Mouse (Mus musculus): ENCODE results near the gene Ldlrap1. TPM values are rescaled to one million over a fixed set of nuclear protein-coding genes. Genes with fewer than 3 reads are reported as not detected.

Gene Ldlrap1
- polyA plus RNA-seq (2015; fragmentation: Illumina TruSeq; extraction: RNeasy Lipid Tissue Mini Kit (QIAGEN cat#74804); ENCODE audit: insufficient read depth, low replicate concordance), result 12.5 TPM

GRCm38 (mm10) chr4:134767426-134768225, at the start of gene Ldlrap1:
Ldlrap1 (minus strand) TSS chr4:134768024.

GRCm38 (mm10) chr4:134703835-134704546, 63.8 kb downstream of the Ldlrap1 start, which contains the start of gene Man1c1:
Man1c1 (minus strand) TSS chr4:134704290.

Other genes starting within 250 kb of the Ldlrap1 start
- 54.0 TPM for gene Mtfr1l, start 232.6 kb downstream of the Ldlrap1 start, polyA plus RNA-seq (2015; fragmentation: Illumina TruSeq; extraction: RNeasy Lipid Tissue Mini Kit (QIAGEN cat#74804); ENCODE audit: insufficient read depth, low replicate concordance)
- 6.6 TPM for gene Selenon, start 215.9 kb downstream of the Ldlrap1 start, polyA plus RNA-seq (2015; fragmentation: Illumina TruSeq; extraction: RNeasy Lipid Tissue Mini Kit (QIAGEN cat#74804); ENCODE audit: insufficient read depth, low replicate concordance)
- 4.3 TPM for gene Man1c1, start 63.7 kb downstream of the Ldlrap1 start, polyA plus RNA-seq (2015; fragmentation: Illumina TruSeq; extraction: RNeasy Lipid Tissue Mini Kit (QIAGEN cat#74804); ENCODE audit: insufficient read depth, low replicate concordance)
- gene Maco1, start 85.3 kb upstream of the Ldlrap1 start, polyA plus RNA-seq (2015; fragmentation: Illumina TruSeq; extraction: RNeasy Lipid Tissue Mini Kit (QIAGEN cat#74804); ENCODE audit: insufficient read depth, low replicate concordance), result 39.9 TPM
- 15.4 TPM for gene Rhd, start 96.5 kb upstream of the Ldlrap1 start, polyA plus RNA-seq (2015; fragmentation: Illumina TruSeq; extraction: RNeasy Lipid Tissue Mini Kit (QIAGEN cat#74804); ENCODE audit: insufficient read depth, low replicate concordance)
- 144 TPM for gene Tmem50a, start 147.0 kb upstream of the Ldlrap1 start, polyA plus RNA-seq (2015; fragmentation: Illumina TruSeq; extraction: RNeasy Lipid Tissue Mini Kit (QIAGEN cat#74804); ENCODE audit: insufficient read depth, low replicate concordance)
- gene Rsrp1, start 155.6 kb upstream of the Ldlrap1 start, polyA plus RNA-seq (2015; fragmentation: Illumina TruSeq; extraction: RNeasy Lipid Tissue Mini Kit (QIAGEN cat#74804); ENCODE audit: insufficient read depth, low replicate concordance), result 1,234 TPM
- 146 TPM for gene Syf2, start 162.9 kb upstream of the Ldlrap1 start, polyA plus RNA-seq (2015; fragmentation: Illumina TruSeq; extraction: RNeasy Lipid Tissue Mini Kit (QIAGEN cat#74804); ENCODE audit: insufficient read depth, low replicate concordance)

Measured in spleen, adult 10 weeks (tissue).